Mouse (Mus musculus): ENCODE measurements at regions not wholly inside any gene's neighbourhood (a gene's known extent, or its start where the extent isn't known, plus 50 kb on each side); places are given as distances from the start of the nearest gene placed in this dataset.
A peak's percentile ranks its signal among the peaks of the same experiment; 100 is the strongest.

GRCm38 (mm10) chr13:53722881-53723280 is 250.0 kb upstream of the Msx2 start:
- H3K27me3 ChIP-seq (replicated peaks; ENCODE audit: low read depth, poor library complexity, severe bottlenecking), result 0 out of 2 replicates have a peak, but pooled peaks cover 3% of the 10 kb centered on the region
- H3K27ac ChIP-seq (replicated peaks), result no peak overlapping the region
- no peaks in the 10 kb centered on the region for H3K9me3 ChIP-seq
- WGBS, result 49% methylated on average over 6 of the region's 6 CpGs
- peaks cover 37% of the 10 kb centered on the region for H3K4me1 ChIP-seq
- H3K4me3 ChIP-seq, result no peak overlapping the region
- no peaks in the 10 kb centered on the region for H3K36me3 ChIP-seq (replicated peaks)
- DNase-seq (ENCODE audit: low spot score), result no peak

GRCm38 (mm10) chr13:53721038-53721463 is 248.2 kb upstream of the Msx2 start:
- 56% methylated on average over 9 of the region's 9 CpGs for WGBS
- Histone ChIP-seq H3K27ac (replicated peaks) (peak overlapping the region; percentile 16; the same call in 1 of the 2 replicates), H3K27me3 (replicated peaks; ENCODE audit: low read depth, poor library complexity, severe bottlenecking) (0 out of 2 replicates have a peak, but pooled peaks cover 3% of the 10 kb centered on the region), H3K4me3 (no peak overlapping the region), H3K4me1 (peaks cover 37% of the 10 kb centered on the region), H3K36me3 (replicated peaks) (no peaks in the 10 kb centered on the region), H3K9me3 (no peaks in the 10 kb centered on the region)
- DNase-seq (ENCODE audit: low spot score), result no peak

- WGBS, result 89% methylated on average over 4 of the region's 4 CpGs
- no peak overlapping the region for H3K4me3 ChIP-seq
- no peaks in the 10 kb centered on the region for H3K36me3 ChIP-seq (replicated peaks)
- H3K27ac ChIP-seq (replicated peaks), result no peak overlapping the region
- H3K27me3 ChIP-seq (replicated peaks; ENCODE audit: low read depth, poor library complexity, severe bottlenecking), result 0 out of 2 replicates have a peak, but pooled peaks cover 3% of the 10 kb centered on the region
- H3K4me1 ChIP-seq, result peaks cover 37% of the 10 kb centered on the region
- no peaks in the 10 kb centered on the region for H3K9me3 ChIP-seq
- no peak for DNase-seq (ENCODE audit: low spot score)
Observed at GRCm38 (mm10) chr13:53717582-53717981, 244.7 kb upstream of the Msx2 start.

- WGBS, result 95% methylated on average over 2 of the region's 2 CpGs
- Histone ChIP-seq H3K27ac (replicated peaks) (no peak overlapping the region), H3K27me3 (replicated peaks; ENCODE audit: low read depth, poor library complexity, severe bottlenecking) (0 out of 2 replicates have a peak, but pooled peaks cover 2% of the 10 kb centered on the region), H3K36me3 (replicated peaks) (no peaks in the 10 kb centered on the region), H3K9me3 (no peaks in the 10 kb centered on the region), H3K4me1 (peaks cover 37% of the 10 kb centered on the region), H3K4me3 (no peak overlapping the region)
- no peak for DNase-seq (ENCODE audit: low spot score)
Observed at GRCm38 (mm10) chr13:53717086-53717485, 244.2 kb upstream of the Msx2 start.

GRCm38 (mm10) chr13:53709062-53709461 is 236.2 kb upstream of the Msx2 start:
- Histone ChIP-seq H3K4me3 (no peak overlapping the region), H3K36me3 (replicated peaks) (no peaks in the 10 kb centered on the region), H3K27me3 (replicated peaks; ENCODE audit: low read depth, poor library complexity, severe bottlenecking) (no peaks in the 10 kb centered on the region), H3K27ac (replicated peaks) (peak overlapping the region; percentile 57), H3K4me1 (peaks cover 31% of the 10 kb centered on the region), H3K9me3 (no peaks in the 10 kb centered on the region)
- peak; percentile 80 for DNase-seq (ENCODE audit: low spot score)
- WGBS, result 34% methylated on average over 10 of the region's 10 CpGs

- no peaks in the 10 kb centered on the region for H3K27me3 ChIP-seq (replicated peaks; ENCODE audit: low read depth, poor library complexity, severe bottlenecking)
- no peaks in the 10 kb centered on the region for H3K9me3 ChIP-seq
- DNase-seq (ENCODE audit: low spot score), result no peak
- peaks cover 31% of the 10 kb centered on the region for H3K4me1 ChIP-seq
- H3K36me3 ChIP-seq (replicated peaks), result no peaks in the 10 kb centered on the region
- H3K27ac ChIP-seq (replicated peaks), result no peak overlapping the region
- H3K4me3 ChIP-seq, result no peak overlapping the region
- 83% methylated on average over 17 of the region's 17 CpGs for WGBS
Observed at GRCm38 (mm10) chr13:53707548-53707947, 234.7 kb upstream of the Msx2 start.

GRCm38 (mm10) chr13:53704104-53704503 is 231.2 kb upstream of the Msx2 start:
- DNase-seq (ENCODE audit: low spot score), result no peak
- no peaks in the 10 kb centered on the region for H3K27me3 ChIP-seq (replicated peaks; ENCODE audit: low read depth, poor library complexity, severe bottlenecking)
- H3K4me3 ChIP-seq, result no peak overlapping the region
- no peaks in the 10 kb centered on the region for H3K36me3 ChIP-seq (replicated peaks)
- peaks cover 22% of the 10 kb centered on the region for H3K4me1 ChIP-seq
- no peak overlapping the region for H3K27ac ChIP-seq (replicated peaks)
- no peaks in the 10 kb centered on the region for H3K9me3 ChIP-seq
- 91% methylated on average over 11 of the region's 11 CpGs for WGBS

GRCm38 (mm10) chr13:53700236-53700635 is 227.4 kb upstream of the Msx2 start:
- Histone ChIP-seq H3K27me3 (replicated peaks; ENCODE audit: low read depth, poor library complexity, severe bottlenecking) (no peaks in the 10 kb centered on the region), H3K4me3 (no peak overlapping the region), H3K9me3 (no peaks in the 10 kb centered on the region), H3K4me1 (peaks cover 32% of the 10 kb centered on the region), H3K36me3 (replicated peaks) (no peaks in the 10 kb centered on the region), H3K27ac (replicated peaks) (no peak overlapping the region)
- no peak for DNase-seq (ENCODE audit: low spot score)
- WGBS, result 68% methylated on average over 3 of the region's 3 CpGs

GRCm38 (mm10) chr13:53697954-53698353 is 225.1 kb upstream of the Msx2 start:
- Histone ChIP-seq H3K9me3 (no peaks in the 10 kb centered on the region), H3K36me3 (replicated peaks) (no peaks in the 10 kb centered on the region), H3K27ac (replicated peaks) (no peak overlapping the region), H3K4me1 (peaks cover 36% of the 10 kb centered on the region), H3K27me3 (replicated peaks; ENCODE audit: low read depth, poor library complexity, severe bottlenecking) (no peaks in the 10 kb centered on the region), H3K4me3 (no peak overlapping the region)
- WGBS, result 63% methylated on average over 6 of the region's 6 CpGs
- no peak for DNase-seq (ENCODE audit: low spot score)

GRCm38 (mm10) chr13:53695385-53695784 is 222.5 kb upstream of the Msx2 start:
- Histone ChIP-seq H3K9me3 (no peaks in the 10 kb centered on the region), H3K27me3 (replicated peaks; ENCODE audit: low read depth, poor library complexity, severe bottlenecking) (peaks cover 5% of the 10 kb centered on the region; the same call in 1 of the 2 replicates), H3K27ac (replicated peaks) (peak overlapping the region; percentile 63; the same call in 1 of the 2 replicates), H3K4me1 (peaks cover 36% of the 10 kb centered on the region), H3K4me3 (no peak overlapping the region), H3K36me3 (replicated peaks) (no peaks in the 10 kb centered on the region)
- 49% methylated on average over 3 of the region's 3 CpGs for WGBS
- no peak for DNase-seq (ENCODE audit: low spot score)

GRCm38 (mm10) chr13:53688934-53689333 is 216.1 kb upstream of the Msx2 start:
- no peaks in the 10 kb centered on the region for H3K9me3 ChIP-seq
- WGBS, result 38% methylated on average over 8 of the region's 8 CpGs
- H3K4me1 ChIP-seq, result peaks cover 43% of the 10 kb centered on the region
- peak; percentile 55 for DNase-seq (ENCODE audit: low spot score)
- peak overlapping the region; percentile 57 for H3K27ac ChIP-seq (replicated peaks)
- peaks cover 46% of the 10 kb centered on the region for H3K27me3 ChIP-seq (replicated peaks; ENCODE audit: low read depth, poor library complexity, severe bottlenecking)
- H3K4me3 ChIP-seq, result peak overlapping the region; percentile 44
- no peaks in the 10 kb centered on the region for H3K36me3 ChIP-seq (replicated peaks)

- WGBS, result 9% methylated on average over 13 of the region's 13 CpGs
- H3K9me3 ChIP-seq, result no peaks in the 10 kb centered on the region
- H3K4me1 ChIP-seq, result peaks cover 43% of the 10 kb centered on the region
- peak; percentile 90 for DNase-seq (ENCODE audit: low spot score)
- H3K4me3 ChIP-seq, result peak overlapping the region; percentile 44
- peak overlapping the region; percentile 57 for H3K27ac ChIP-seq (replicated peaks)
- peaks cover 46% of the 10 kb centered on the region for H3K27me3 ChIP-seq (replicated peaks; ENCODE audit: low read depth, poor library complexity, severe bottlenecking)
- no peaks in the 10 kb centered on the region for H3K36me3 ChIP-seq (replicated peaks)
Observed at GRCm38 (mm10) chr13:53688489-53688888, 215.6 kb upstream of the Msx2 start.

GRCm38 (mm10) chr13:53684498-53684897 is 211.6 kb upstream of the Msx2 start:
- Histone ChIP-seq H3K9me3 (no peaks in the 10 kb centered on the region), H3K36me3 (replicated peaks) (no peaks in the 10 kb centered on the region), H3K4me1 (peaks cover 52% of the 10 kb centered on the region), H3K4me3 (no peak overlapping the region), H3K27me3 (replicated peaks; ENCODE audit: low read depth, poor library complexity, severe bottlenecking) (peaks cover 59% of the 10 kb centered on the region), H3K27ac (replicated peaks) (no peak overlapping the region)
- DNase-seq (ENCODE audit: low spot score), result no peak
- WGBS, result 55% methylated on average over 5 of the region's 5 CpGs

Measured in embryonic facial prominence, embryonic 10.5 days (tissue).